Mouse (Mus musculus) megakaryocyte, embryonic 14.5 days (primary cell): ENCODE results near the gene Gls.

Source experiments
- FLI1 ChIP-seq: IDR thresholded peaks from 2 replicates; pipeline ENCODE4 v1.6.1; 2012; ENCODE audit warnings: low read length, inconsistent platforms, mixed read lengths
- GATA1 ChIP-seq: IDR thresholded peaks from 3 replicates; pipeline ENCODE4 v1.6.1; 2012; ENCODE audit warnings: mixed read lengths, low read length, inconsistent platforms, borderline replicate concordance

- no peak for TF ChIP-seq GATA1
- no peak for TF ChIP-seq FLI1
Observed at GRCm38 (mm10) chr1:52116441-52116840, 116.6 kb downstream of the Gls start.
